Mouse (Mus musculus) hindbrain, embryonic 10.5 days (tissue): ENCODE measurements around the gene Selp. TPM values are rescaled to one million over a fixed set of nuclear protein-coding genes. Genes with fewer than 3 reads are reported as not detected.

Experiments used
- DNase-seq: peaks from one replicate; pipeline ENCODE4 v3.0.0-alpha.2; 2017; ENCODE audit warnings: low spot score
- H3K27ac ChIP-seq: fragments of 300-500 bp; sonication (generic); 2 replicates; pipeline ENCODE4 v1.5.1; 2016; ENCODE audit warnings: mild to moderate bottlenecking, moderate library complexity
- H3K27me3 ChIP-seq: fragments of 300-500 bp; sonication (generic); 2 replicates; pipeline ENCODE4 v1.6.1; 2016; ENCODE audit warnings: mild to moderate bottlenecking; ENCODE audit not compliant: poor library complexity, insufficient read depth, severe bottlenecking
- H3K36me3 ChIP-seq: fragments of 300-500 bp; sonication (generic); 2 replicates; pipeline ENCODE4 v1.6.1; 2016; ENCODE audit warnings: mild to moderate bottlenecking, moderate library complexity
- H3K4me1 ChIP-seq: fragments of 300-500 bp; sonication (generic); replicated peaks from 2 replicates; pipeline ENCODE4 v1.6.1; 2016; ENCODE audit warnings: mild to moderate bottlenecking
- H3K4me3 ChIP-seq: fragments of 300-500 bp; sonication (generic); 2 replicates; pipeline ENCODE4 v1.5.1; 2016; ENCODE audit warnings: mild to moderate bottlenecking, moderate library complexity
- H3K9me3 ChIP-seq: fragments of 300-500 bp; sonication (generic); 2 replicates; pipeline ENCODE4 v1.6.1; 2016; ENCODE audit warnings: mild to moderate bottlenecking, moderate library complexity
- WGBS: fragments of 180-500 bp; shearing (Covaris S2); methylation state at CpG from one replicate; pipeline ENCODE4 v1.1.7; 2016; 5-methylcytosine and 5-hydroxymethylcytosine counted together
- polyA plus RNA-seq: library from polyadenylated mRNA; unstranded; fragments of >200 nt; fragmentation: Nextera tagmentation; extraction: Ambion mirVana; gene quantifications from 2 replicates; pipeline ENCODE4 v1.2.1, GENCODE M21; 2016

The Selp gene
- polyA plus RNA-seq, 1 experiment from 2014 or later, result not detected

- Histone ChIP-seq H3K27ac (no peak overlapping the region), H3K9me3 (no peaks in the 10 kb centered on the region), H3K27me3 (no peaks in the 10 kb centered on the region), H3K4me1 (no peaks in the 10 kb centered on the region), H3K36me3 (no peaks in the 10 kb centered on the region), H3K4me3 (no peak overlapping the region)
- no peak for DNase-seq
- WGBS, result 90% methylated on average over 2 of the region's 2 CpGs
Measured at GRCm38 (mm10) chr1:164159781-164160180, 44.7 kb downstream of the Selp start.

- WGBS, result 84% methylated on average over 5 of the region's 5 CpGs
- Histone ChIP-seq H3K27me3 (no peaks in the 10 kb centered on the region), H3K4me1 (no peaks in the 10 kb centered on the region), H3K4me3 (no peak overlapping the region), H3K27ac (no peak overlapping the region), H3K36me3 (no peaks in the 10 kb centered on the region), H3K9me3 (no peaks in the 10 kb centered on the region)
- DNase-seq, result no peak
Measured at GRCm38 (mm10) chr1:164162745-164163144, 47.7 kb downstream of the Selp start.

GRCm38 (mm10) chr1:164168818-164169217 is 53.8 kb downstream of the Selp start:
- no peak overlapping the region for H3K4me3 ChIP-seq
- H3K9me3 ChIP-seq, result no peaks in the 10 kb centered on the region
- 83% methylated on average over 4 of the region's 4 CpGs for WGBS
- no peak overlapping the region for H3K27ac ChIP-seq
- H3K36me3 ChIP-seq, result no peaks in the 10 kb centered on the region
- no peaks in the 10 kb centered on the region for H3K27me3 ChIP-seq
- no peak for DNase-seq
- no peaks in the 10 kb centered on the region for H3K4me1 ChIP-seq

GRCm38 (mm10) chr1:164170434-164170833 is 55.4 kb downstream of the Selp start:
- Histone ChIP-seq H3K27me3 (no peaks in the 10 kb centered on the region), H3K4me1 (no peaks in the 10 kb centered on the region), H3K36me3 (no peaks in the 10 kb centered on the region), H3K4me3 (no peak overlapping the region), H3K9me3 (no peaks in the 10 kb centered on the region), H3K27ac (no peak overlapping the region)
- 83% methylated on average over 2 of the region's 2 CpGs for WGBS
- no peak for DNase-seq

- WGBS, result 84% methylated on average over 4 of the region's 4 CpGs
Measured at GRCm38 (mm10) chr1:164173145-164173544, 58.1 kb downstream of the Selp start.

GRCm38 (mm10) chr1:164176856-164177255 is 61.8 kb downstream of the Selp start:
- no peak for DNase-seq
- Histone ChIP-seq H3K9me3 (no peaks in the 10 kb centered on the region), H3K4me1 (no peaks in the 10 kb centered on the region), H3K27ac (no peak overlapping the region), H3K36me3 (no peaks in the 10 kb centered on the region), H3K27me3 (no peaks in the 10 kb centered on the region), H3K4me3 (no peak overlapping the region)

More at GRCm38 (mm10) chr1:164173145-164173544, 58.1 kb downstream of the Selp start:
- Histone ChIP-seq H3K4me3 (no peak overlapping the region), H3K27ac (no peak overlapping the region), H3K9me3 (no peaks in the 10 kb centered on the region), H3K36me3 (no peaks in the 10 kb centered on the region), H3K27me3 (no peaks in the 10 kb centered on the region), H3K4me1 (no peaks in the 10 kb centered on the region)
- no peak for DNase-seq

GRCm38 (mm10) chr1:164178429-164178828 is 63.4 kb downstream of the Selp start:
- H3K4me1 ChIP-seq, result no peaks in the 10 kb centered on the region
- no peak overlapping the region for H3K27ac ChIP-seq
- no peaks in the 10 kb centered on the region for H3K9me3 ChIP-seq
- no peaks in the 10 kb centered on the region for H3K27me3 ChIP-seq
- no peaks in the 10 kb centered on the region for H3K36me3 ChIP-seq
- WGBS, result 87% methylated on average over 6 of the region's 6 CpGs
- H3K4me3 ChIP-seq, result no peak overlapping the region
- DNase-seq, result no peak

GRCm38 (mm10) chr1:164184142-164184870 is 69.2 kb downstream of the Selp start:
- peak overlapping the region; percentile 26; the same call in 1 of the 2 replicates for H3K4me3 ChIP-seq
- no peaks in the 10 kb centered on the region for H3K9me3 ChIP-seq
- DNase-seq, result peak; percentile 38
- H3K4me1 ChIP-seq, result peaks cover 5% of the 10 kb centered on the region; the same call in 1 of the 2 replicates
- no peaks in the 10 kb centered on the region for H3K27me3 ChIP-seq
- 48% methylated on average over 16 of the region's 16 CpGs for WGBS
- H3K36me3 ChIP-seq, result no peaks in the 10 kb centered on the region
- no peak overlapping the region for H3K27ac ChIP-seq

GRCm38 (mm10) chr1:164184871-164185223 is 69.8 kb downstream of the Selp start:
- H3K9me3 ChIP-seq, result no peaks in the 10 kb centered on the region
- H3K27ac ChIP-seq, result no peak overlapping the region
- WGBS, result 47% methylated on average over 8 of the region's 8 CpGs
- no peaks in the 10 kb centered on the region for H3K27me3 ChIP-seq
- peaks cover 5% of the 10 kb centered on the region; the same call in 1 of the 2 replicates for H3K4me1 ChIP-seq
- no peaks in the 10 kb centered on the region for H3K36me3 ChIP-seq
- DNase-seq, result no peak
- no peak overlapping the region for H3K4me3 ChIP-seq

- Histone ChIP-seq H3K4me1 (peaks cover 5% of the 10 kb centered on the region; the same call in 1 of the 2 replicates), H3K4me3 (no peak overlapping the region), H3K27me3 (no peaks in the 10 kb centered on the region), H3K9me3 (no peaks in the 10 kb centered on the region), H3K27ac (no peak overlapping the region), H3K36me3 (no peaks in the 10 kb centered on the region)
- no peak for DNase-seq
- 73% methylated on average over 4 of the region's 4 CpGs for WGBS
Measured at GRCm38 (mm10) chr1:164185316-164185715, 70.3 kb downstream of the Selp start.

GRCm38 (mm10) chr1:164187002-164187560 is 72.0 kb downstream of the Selp start:
- Histone ChIP-seq H3K9me3 (no peaks in the 10 kb centered on the region), H3K27me3 (no peaks in the 10 kb centered on the region), H3K4me3 (no peak overlapping the region), H3K27ac (no peak overlapping the region), H3K36me3 (no peaks in the 10 kb centered on the region), H3K4me1 (peaks cover 5% of the 10 kb centered on the region; the same call in 1 of the 2 replicates)
- WGBS, result 96% methylated on average over 1 of the region's 1 CpGs
- DNase-seq, result no peak

GRCm38 (mm10) chr1:164199551-164199950 is 84.5 kb downstream of the Selp start:
- Histone ChIP-seq H3K9me3 (peaks cover 4% of the 10 kb centered on the region; the same call in 1 of the 2 replicates), H3K36me3 (no peaks in the 10 kb centered on the region), H3K4me1 (no peaks in the 10 kb centered on the region), H3K4me3 (no peak overlapping the region), H3K27ac (no peak overlapping the region), H3K27me3 (no peaks in the 10 kb centered on the region)
- no peak for DNase-seq
- WGBS, result 85% methylated on average over 4 of the region's 4 CpGs
